Mouse (Mus musculus) mesoderm, embryonic 11.5 days (tissue): ENCODE data around the gene Dhfr.
"Not testable (repeated sequence)": the region's sequence is repeated elsewhere in the genome, so short reads cannot be mapped to it uniquely, and the experiment has no call there.

Experiments used
- DNase-seq: peaks from one replicate; pipeline ENCODE4 v3.0.0-alpha.2; 2012; ENCODE audit warnings: low read depth, low spot score

The Dhfr gene

DNA sequence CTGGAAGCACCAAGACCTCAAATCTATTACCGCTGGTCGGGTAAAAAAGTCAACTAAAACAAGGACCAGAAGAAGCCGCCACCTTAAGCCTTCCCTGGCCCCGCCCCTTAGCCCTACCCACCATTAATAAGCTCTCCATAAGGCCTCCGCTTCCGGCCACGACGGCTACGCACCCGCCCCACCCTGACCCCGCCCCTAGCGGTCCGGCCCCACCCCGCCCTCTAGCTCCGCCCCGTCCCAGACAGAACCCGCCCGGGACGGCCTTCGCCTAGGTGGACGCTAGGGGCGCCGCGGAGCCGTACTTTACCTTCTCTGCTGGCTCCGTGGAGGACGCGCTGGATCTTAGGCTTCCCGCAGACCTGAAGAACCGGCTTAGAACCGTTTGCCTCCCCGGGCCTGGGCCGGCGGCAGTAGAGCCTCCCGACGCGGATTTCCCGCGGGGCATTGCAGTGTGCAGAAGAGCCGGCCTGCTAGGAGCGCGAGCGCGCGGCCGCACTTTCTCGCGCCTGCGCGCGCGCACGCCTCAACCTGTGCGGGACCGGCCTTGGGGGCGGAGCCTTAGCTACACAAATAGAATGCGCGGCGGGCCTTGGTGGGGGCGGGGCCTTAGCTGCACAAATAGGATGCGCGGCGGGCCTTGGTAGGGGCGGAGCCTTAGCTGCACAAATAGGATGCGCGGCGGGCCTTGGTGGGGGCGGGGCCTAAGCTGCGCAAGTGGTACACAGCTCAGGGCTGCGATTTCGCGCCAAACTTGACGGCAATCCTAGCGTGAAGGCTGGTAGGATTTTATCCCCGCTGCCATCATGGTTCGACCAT lies at the start of gene Dhfr, which contains the start of gene Msh3:
TSS of gene Dhfr (plus strand) at position 271 of the 816 bp plus-strand sequence.
TSS of gene Msh3 (minus strand) at position 548 of the 816 bp plus-strand sequence.
- DNase-seq, result peak; percentile 99

DNA sequence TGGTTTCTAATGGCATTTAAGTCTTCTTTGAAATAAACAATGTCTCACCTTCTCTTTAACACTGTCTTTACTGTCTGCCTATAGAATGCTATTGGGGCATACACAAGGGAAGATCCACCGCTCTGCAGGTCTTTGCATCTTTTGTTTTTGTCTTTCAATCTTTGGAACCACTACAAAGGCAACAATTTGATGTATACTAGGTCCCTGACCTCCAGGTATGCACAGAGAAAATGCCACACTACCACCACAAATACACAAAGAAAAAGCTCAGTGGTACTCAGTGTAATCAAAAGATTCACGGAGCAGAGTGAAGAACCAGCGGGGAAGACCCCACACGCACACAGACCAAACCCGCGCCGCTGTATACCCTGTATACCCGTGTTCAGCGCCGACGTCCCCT lies 48.8 kb upstream of the Dhfr start, which contains the start of gene Gm20379:
TSS of gene Gm20379 (plus strand) at position 301 of the 400 bp plus-strand sequence.
- DNase-seq, result no peak

DNA sequence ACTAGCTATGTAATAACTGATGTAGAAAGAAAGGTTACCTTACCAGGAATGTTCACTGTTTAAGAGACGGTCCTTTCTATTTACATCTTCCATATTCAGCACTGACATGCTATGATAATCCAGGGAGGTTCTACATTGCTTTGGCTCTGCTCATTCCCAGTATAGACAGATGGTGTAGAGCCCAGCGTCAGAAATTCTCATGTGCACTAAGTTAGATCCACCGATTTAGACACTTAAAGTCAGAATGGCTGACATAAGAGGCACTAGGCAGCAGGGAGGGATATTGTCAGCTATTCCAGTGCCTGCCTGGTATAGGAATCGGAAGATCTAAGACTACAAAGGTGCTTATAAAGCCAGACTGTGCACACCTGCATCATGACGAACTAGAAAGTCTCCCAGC lies 39.9 kb upstream of the Dhfr start:
- DNase-seq, result no peak

DNA sequence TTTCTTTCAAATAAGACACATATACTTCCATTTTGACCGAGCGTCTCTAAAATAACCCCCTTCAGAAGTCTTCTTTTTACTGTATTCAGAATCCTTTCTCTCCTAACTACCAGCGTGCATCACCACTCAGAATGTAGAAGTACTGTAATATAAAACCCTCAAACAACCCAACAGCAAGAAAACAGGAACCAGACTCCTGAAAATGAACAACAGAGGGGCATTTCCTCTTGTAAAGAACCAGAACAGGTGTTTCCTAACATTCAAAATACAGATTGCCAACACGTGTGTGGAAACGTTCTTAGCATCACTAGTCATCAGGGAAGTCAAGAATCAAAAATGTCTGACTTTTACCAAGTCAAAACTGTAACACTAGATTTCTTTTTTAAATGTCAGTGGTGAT lies 33.8 kb upstream of the Dhfr start:
- DNase-seq, result no peak

DNA sequence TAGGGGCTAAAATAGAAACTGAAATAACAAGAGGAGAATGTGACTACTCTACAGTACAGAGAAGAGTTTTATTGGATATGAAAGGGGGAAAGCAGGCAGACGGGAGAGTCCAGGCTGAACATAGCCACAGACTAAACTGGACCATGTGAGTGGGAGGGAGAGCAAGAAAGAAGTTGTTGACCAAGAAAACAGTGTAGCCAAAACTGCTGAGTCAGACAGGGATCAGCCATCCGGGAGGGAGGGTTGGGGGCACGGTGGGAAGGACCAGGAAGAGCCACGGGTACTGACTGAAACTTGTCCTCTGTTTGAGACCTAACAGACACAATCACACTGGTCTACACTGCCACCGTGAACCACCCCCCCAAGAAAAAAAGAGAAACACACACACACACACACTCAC lies 28.5 kb upstream of the Dhfr start:
- DNase-seq, result no peak

DNA sequence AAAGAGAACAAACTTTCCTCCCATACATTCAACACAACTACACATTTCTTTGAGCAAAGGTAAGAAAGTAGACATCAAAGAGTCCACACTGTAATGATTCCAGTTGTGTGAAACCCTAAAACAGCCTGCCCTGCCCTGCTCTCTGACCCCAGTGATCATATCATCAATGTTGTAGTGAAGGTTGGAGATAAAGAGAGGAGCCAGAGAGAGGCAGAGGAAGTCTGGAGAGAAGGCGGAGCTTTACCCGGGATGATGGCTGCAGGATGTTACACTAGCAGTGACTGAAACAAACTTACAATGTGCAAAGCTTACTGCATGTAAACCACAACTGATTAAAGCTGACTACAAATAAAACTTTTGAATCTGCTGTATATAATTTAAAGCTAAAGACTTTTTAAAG lies 26.5 kb upstream of the Dhfr start:
- no peak for DNase-seq

DNA sequence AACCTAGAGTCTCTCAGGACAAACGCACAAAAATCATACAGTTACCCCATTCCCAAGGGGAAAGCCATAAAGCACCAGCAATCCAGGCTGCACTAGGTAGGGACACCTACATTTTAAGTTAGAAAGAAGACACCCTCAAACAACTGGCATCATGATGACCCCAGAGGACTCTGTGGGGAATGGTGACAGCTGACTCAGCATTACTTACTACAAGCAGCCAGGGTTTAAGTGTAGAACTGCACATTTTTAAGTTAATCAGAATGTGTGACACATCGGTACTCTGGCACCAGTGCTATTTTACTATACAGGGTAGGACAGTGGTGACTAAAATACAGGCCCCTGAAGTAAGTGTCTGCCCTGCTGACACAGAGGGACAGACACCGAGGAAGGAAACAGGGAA lies 23.9 kb upstream of the Dhfr start:
- DNase-seq, result no peak

DNA sequence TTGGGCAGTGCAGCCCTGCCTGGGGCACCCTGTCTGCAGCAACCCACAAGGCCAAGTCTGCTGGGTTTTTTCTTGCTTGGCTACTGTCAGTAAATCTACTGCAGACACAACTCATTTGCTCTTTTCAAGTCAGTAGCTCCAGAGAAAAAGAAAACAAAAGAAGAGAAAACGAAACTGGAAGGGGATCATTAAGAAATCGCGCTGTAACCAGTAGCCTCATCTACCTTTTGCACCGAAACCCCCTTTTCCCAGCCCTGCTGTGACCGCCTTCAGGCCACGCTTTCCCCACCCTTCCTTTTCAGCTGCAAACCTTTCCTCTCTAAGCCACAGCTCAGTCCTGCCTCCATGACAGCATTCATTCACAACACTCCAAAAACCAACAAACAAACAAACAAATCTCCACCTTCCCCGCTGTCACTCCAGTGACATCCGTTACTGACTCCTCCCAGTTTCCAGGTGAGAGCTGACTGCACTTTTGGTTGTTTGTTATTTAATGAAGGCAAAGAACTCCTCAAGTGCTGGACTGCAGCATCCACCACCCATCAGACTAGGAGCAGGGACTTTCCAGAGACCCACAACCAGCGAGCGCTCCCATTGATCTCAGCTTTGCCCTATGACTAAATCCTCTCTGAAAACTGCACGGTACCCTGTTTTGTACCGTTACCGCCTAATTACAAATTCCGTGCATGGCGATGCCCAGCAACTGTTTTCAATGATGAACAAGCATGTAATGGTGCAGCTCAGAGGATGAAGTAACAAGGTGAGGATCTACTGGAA lies 22.2 kb upstream of the Dhfr start:
- no peak for DNase-seq

DNA sequence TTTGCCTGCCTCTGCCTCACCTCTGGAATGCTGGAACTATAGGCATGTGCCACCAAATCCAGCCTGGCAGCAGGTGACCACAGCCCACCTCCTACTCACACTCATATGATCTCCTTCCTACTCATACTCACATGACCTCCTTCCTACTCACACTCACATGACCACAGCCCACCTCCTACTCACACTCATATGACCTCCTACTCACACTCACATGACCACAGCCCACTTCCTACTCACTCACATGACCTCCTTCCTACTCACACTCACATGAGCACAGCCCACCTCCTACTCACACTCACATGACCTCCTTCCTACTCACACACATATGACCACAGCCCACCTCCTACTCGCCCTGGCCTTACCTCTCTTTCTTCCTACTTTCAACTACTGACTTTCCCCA lies 17.7 kb upstream of the Dhfr start:
- DNase-seq, result no peak

DNA sequence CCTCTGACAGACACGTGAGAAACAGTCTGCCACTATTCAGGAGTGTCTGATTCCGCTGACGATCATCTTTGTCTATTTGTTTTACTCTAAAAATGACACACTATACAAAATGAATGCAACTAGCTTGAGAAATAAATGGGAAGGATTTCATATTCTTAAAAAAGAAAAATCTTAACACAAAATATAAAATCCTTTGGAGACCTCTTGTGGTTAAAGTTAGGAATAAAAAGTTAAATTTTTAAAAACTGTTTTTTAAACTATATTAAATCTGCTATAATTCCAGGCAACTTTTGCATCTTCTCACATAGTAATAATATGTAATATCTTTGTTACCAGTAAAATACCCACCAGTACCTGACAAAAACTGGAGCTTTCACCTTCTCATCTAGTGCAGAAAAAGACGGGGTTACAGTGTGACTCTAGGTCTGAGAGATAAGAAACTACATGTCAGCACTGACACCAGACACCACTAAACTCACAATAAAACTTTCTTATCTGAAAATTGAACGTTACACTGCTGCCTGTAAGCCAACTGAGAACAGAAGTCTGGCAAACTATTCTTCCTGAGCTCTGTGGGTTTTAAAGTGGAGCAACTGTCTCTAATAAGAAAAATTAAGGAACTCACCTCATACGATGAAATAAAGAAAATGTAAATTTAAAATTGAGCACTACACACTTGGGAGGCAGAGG lies 16.6 kb upstream of the Dhfr start:
- DNase-seq, result no peak

DNA sequence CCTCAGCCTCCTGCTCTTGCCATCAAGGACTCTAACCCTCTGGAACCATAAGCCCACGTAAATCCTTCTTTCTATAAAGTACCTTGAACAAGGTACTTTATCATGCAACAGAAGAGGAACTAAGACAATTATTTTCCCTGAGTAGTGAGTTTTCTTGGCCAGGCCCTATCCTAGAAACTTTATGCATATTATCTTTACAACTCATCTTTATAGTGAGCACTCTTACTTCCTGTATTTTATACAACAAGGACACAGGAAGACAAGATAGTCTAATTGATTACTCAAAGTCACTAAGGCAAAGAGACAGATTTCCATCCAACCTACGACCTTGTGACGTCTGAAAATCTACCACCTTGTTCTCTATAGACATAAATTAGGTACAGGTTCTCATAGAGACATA lies 14.7 kb upstream of the Dhfr start:
- DNase-seq, result no peak

DNA sequence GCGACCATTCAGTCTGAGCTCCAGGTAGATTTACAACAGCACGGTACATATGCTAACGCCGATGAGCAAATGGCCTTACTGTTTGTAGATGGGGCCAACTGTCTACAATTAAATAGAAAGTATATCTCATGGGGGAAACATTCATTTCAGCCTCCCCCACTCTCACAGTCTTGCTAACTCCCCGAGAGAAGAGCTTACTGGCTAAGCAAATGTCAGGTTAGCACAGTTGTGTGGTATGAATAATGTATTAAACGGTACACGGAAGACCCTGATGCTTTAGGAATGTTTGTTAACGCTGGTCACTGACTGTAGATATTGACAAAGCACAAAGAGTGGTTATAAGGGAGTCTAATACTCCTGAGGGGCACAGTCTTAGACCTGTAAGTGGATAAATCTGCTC lies 10.5 kb upstream of the Dhfr start:
- DNase-seq, result no peak

DNA sequence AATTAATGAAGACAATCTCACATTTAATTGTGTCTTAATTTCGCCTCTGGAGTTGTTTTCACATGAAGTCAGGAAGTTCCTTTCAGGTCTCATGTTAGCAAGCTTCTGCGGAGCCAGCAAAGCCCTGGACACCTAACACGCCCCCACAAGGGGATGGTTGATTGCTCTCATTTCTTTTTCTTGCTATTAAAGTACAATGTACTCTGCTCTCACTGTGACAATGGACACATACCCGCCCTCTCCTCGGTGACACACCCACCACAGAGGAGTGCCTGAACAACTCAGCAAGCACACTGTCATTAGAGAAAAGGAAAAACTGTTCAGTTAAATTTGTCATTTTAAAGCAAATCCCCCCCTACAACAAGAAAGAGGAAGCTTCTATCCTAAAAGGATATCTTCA lies 8.2 kb upstream of the Dhfr start:
- no peak for DNase-seq

DNA sequence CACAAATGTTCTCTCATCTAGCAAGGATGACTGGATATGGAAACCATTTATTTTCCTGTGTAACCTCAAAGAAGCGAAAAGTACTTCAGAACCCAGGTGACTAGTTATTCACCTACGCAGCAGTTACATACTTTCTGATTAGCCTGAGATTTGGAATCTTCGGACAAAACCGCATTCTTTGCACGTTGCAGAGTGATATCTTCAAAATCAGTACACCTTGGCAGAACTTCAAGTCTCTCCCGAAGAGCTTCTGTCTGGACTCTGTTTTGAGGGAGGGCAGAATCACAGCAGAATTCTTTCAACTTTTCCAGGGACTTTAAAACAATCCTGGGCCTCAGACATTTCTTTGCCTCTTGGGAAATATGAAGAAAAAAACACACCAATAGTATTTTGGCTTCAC lies 3.4 kb upstream of the Dhfr start:
- DNase-seq, result no peak

DNA sequence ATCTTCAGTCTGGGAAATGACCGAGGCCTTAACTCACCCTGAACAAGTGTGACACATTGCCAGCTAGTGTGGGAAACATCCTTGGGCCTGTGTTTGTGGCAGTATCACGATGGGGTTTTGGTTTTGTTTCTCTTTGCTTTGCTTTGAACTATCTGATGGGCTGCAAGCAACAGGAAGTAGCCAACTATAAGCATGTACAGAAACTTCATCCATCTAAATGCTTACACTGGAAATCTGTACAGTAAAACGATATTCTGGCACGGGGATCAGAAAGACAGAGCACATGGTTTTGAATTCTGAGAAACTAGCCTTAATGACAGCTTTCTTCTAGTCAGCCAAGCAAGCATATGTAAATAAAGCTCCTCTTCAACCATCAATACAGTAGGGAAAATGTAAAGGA lies 570 bp upstream of the Dhfr start:
- DNase-seq, result peak; percentile 3

DNA sequence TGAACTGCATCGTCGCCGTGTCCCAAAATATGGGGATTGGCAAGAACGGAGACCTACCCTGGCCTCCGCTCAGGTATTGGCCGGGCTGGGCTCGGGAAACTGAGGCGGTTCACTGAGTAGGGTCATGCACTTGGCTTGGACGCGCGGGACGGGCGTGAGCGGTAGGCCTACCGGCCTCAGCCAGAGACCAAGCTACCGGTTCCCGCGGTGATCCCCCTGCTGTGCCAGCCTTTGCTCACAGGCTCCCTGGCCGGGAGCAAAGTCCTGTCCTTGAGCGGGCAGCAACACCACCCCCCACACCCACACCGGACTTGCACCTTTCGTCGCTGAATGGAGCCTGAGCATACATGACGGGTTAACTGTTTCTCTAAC lies 732 bp downstream of the Dhfr start:
- no peak for DNase-seq

DNA sequence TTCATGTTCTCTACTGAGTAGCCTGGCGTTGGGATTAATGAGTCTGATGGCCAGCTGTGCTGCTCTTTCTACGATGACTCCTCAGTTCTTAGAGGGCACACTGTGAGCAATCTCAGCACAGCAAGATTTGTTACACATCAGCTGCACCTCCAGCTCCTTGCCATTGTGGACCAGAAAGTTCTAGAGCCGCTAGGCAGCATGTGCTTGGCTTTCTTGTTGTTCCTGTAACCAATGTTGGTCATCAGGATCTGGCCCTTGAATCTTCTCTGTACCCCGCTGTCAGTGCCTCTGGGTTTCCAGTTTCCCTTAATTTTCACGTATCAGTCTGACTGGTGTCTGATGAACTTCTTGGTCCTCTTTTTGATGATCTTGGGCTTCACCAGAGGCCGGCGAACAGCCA lies 1.9 kb downstream of the Dhfr start:
- DNase-seq, result peak; percentile 25

DNA sequence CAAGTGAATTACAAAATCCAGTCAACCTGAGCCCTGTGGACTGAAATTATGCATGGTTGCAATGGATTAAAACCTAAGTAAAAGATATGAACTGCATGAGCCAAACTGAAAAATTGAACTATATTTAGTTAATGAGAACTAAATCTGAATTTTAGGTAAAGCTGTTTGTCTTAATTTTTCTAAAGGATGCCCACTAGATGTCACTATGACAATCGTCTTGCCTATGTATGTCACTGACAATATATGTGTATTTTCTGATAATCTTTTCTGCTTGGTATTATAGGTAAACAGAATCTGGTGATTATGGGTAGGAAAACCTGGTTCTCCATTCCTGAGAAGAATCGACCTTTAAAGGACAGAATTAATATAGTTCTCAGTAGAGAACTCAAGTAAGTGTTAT lies 3.1 kb downstream of the Dhfr start:
- DNase-seq, result no peak

DNA sequence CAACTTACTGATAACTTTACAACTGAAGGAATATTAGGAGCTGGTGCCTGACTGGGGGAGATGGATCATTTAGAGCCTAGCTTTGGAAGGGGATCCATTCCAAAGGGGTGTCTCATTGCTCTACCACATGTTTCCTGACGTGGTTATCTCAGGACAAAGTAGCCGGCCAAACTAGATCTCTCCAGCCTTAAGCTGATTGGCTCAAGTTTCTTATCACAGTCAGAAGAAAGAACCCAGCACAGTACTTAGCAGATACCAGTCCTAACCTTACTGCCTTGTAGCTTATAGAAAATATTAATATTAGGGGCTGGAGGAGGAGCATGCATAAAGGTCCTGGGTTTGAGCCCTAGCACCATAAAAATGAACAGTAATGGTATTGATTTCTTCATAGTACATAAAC lies 7.1 kb downstream of the Dhfr start:
- no peak for DNase-seq

DNA sequence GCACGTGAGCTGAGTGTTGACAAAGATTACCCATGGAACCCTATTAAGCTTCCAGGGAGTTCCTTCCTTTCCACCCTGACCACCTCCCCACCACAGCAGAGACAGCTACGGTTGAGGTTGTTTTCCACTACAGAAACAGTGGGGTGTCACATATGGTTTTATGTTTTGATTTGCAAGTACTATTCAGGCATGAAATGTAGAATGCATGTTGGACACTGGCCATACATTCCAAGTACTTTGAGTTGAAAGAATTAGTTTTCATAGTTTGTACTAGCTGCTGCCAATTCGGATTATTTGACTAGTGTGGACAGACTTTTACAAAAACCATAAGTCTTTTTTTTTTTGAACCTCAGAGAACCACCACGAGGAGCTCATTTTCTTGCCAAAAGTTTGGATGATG lies 10.8 kb downstream of the Dhfr start:
- DNase-seq, result no peak

DNA sequence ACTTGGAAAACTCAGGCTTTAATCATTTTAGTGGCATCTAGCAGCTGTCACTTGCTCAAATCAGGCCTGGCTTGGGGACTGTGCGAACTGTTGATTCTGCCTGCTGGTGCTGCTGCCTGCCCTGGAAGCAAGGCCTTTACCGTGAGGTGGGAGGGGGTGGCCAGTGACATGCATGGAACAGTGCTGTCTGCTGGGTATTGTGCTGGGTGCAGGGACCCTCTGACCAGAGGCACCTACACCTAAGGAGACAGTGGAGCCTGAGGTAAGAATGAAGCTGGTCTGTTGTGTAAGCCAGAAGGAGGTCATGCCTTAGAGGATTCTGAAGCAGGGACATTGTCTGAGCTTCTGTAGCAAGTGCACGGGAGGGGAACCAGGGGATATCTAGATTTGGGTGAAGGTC lies 16.3 kb downstream of the Dhfr start:
- no peak for DNase-seq

DNA sequence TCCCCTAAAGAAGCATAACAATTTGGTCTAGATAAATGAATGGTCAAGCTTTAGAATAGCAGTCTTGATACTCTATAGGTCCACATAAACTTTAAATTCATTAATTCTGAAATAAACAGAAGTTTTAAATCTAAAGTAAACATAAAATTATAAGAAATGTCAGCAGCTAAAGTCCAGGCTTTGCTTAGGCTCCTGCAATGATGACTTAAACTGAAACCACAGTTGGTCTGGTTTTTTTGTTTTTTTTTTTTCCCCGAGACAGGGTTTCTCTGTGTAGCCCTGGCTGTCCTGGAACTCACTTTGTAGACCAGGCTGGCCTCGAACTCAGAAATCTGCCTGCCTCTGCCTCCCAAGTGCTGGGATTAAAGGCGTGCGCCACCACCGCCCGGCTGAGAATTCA lies 16.9 kb downstream of the Dhfr start:
- DNase-seq, result not testable (repeated sequence)
